Mouse (Mus musculus) cortical plate, adult 2 months (tissue): ENCODE measurements around the gene Zfyve9.
A peak's percentile ranks its signal among the peaks of the same experiment; 100 is the strongest.

Source experiments
- CTCF ChIP-seq: fragments of 200-500 bp; IDR thresholded peaks from 2 replicates; pipeline ENCODE4 v1.5.1; 2011; ENCODE audit warnings: mild to moderate bottlenecking, control low read depth, low read length; ENCODE audit not compliant: insufficient read depth; ENCODE audit errors: extremely low read depth
- POLR2A ChIP-seq: fragments of 200-500 bp; IDR thresholded peaks from 2 replicates; pipeline ENCODE4 v1.6.1; 2011; ENCODE audit warnings: mild to moderate bottlenecking, low read length, control low read depth; ENCODE audit not compliant: insufficient read depth; ENCODE audit errors: extremely low read depth

GRCm38 (mm10) chr4:108798083-108798830 lies 17.7 kb upstream of the Zfyve9 start:
- TF ChIP-seq CTCF (peak; percentile 71), POLR2A (no peak)
